Mouse (Mus musculus): ENCODE data around the gene Lrrc45. TPM values are rescaled to one million over a fixed set of nuclear protein-coding genes. Genes with fewer than 3 reads are reported as not detected.
A peak's percentile ranks its signal among the peaks of the same experiment; 100 is the strongest.
"Not testable (repeated sequence)": the region's sequence is repeated elsewhere in the genome, so short reads cannot be mapped to it uniquely, and the experiment has no call there.

The Lrrc45 gene
- polyA plus RNA-seq, 1 experiment from 2014 or later, result 44.9 TPM

DNA sequence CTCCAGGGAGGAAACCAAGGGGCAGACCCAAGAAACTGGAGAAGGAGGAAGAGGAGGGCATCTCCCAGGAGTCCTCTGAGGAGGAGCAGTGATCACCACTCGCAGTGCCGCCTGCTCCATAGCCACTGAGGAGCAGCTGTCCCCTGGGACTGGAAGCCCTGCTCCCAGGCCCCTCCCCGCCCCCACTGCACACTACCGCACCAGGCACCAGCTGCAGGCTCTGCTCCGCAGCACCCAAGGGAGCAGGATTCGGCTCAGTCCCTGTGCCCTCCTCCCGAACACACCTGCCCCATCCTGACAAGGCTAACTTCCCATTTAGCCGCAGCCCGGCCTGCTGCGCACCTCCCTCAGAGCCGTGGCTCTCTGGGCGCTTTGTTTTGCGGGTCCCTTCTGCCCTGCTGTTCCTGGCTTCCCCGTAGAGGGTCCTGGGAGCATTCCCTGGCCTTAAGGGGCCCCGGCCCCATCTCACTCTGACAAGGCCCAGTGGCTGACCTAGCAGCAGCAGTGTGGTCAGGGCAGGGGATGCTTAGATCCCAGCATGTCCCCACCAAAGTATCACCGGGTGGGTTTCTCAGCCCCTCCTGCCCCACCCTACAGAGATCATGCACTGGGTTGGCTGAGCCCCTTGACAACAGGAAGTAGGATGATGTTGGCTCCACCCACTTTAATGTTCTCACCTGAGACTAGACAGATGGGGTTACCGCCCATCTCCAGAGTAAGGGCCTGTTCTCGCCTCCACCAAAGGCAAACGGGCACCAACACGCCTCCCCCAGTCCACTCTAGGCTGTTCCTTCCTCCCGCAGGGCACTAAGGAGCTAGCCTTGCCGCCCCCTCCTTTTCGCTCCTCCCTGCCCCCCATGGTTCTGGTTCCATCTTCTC lies 49.6 kb downstream of the Lrrc45 start:
- not testable (repeated sequence) for H3K9me3 ChIP-seq (ENCODE audit: control insufficient read depth, low read length); H3K36me3 ChIP-seq (ENCODE audit: control insufficient read depth, insufficient read depth, low read length); DNase-seq (ENCODE audit: low spot score); H3K4me1 ChIP-seq (replicated peaks; ENCODE audit: control insufficient read depth, insufficient read depth, low read length); H3K27ac ChIP-seq (ENCODE audit: low read depth); H3K9ac ChIP-seq (ENCODE audit: low read length); H3K4me3 ChIP-seq (ENCODE audit: low read depth, low read length); H3K27me3 ChIP-seq (replicated peaks; ENCODE audit: control insufficient read depth, insufficient read depth, low read length)
- WGBS, result 7% methylated on average over 5 of the region's 23 CpGs
- peak; percentile 53 for ATAC-seq (replicated peaks; ENCODE audit: low FRiP score, low TSS enrichment, low read depth)
- H3K4me2 ChIP-seq (ENCODE audit: low read length), result peak overlapping the region; percentile 29

DNA sequence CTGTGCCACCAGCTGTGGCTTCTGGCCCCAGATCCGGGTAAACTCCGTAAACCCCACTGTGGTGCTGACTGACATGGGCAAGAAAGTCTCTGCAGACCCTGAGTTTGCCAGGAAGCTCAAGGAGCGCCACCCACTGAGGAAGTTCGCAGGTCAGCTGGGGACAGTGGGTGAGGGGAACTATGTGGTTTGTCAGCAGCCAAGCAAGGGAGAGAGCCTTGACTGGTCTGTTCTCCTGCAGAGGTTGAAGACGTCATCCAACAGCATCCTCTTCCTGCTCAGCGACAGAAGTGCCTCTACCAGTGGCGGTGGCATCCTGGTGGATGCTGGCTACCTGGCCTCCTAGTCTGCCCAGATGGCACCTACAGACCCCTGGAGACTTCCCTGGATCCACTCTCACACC lies 53.3 kb downstream of the Lrrc45 start:
- 61% methylated on average over 3 of the region's 7 CpGs for WGBS
- H3K4me2 ChIP-seq (ENCODE audit: low read length); ATAC-seq (replicated peaks; ENCODE audit: low FRiP score, low TSS enrichment, low read depth); H3K27me3 ChIP-seq (replicated peaks; ENCODE audit: control insufficient read depth, insufficient read depth, low read length); H3K9me3 ChIP-seq (ENCODE audit: control insufficient read depth, low read length); H3K9ac ChIP-seq (ENCODE audit: low read length); H3K27ac ChIP-seq (ENCODE audit: low read depth); H3K4me1 ChIP-seq (replicated peaks; ENCODE audit: control insufficient read depth, insufficient read depth, low read length); DNase-seq (ENCODE audit: low spot score); H3K36me3 ChIP-seq (ENCODE audit: control insufficient read depth, insufficient read depth, low read length); H3K4me3 ChIP-seq (ENCODE audit: low read depth, low read length): not testable (repeated sequence)

DNA sequence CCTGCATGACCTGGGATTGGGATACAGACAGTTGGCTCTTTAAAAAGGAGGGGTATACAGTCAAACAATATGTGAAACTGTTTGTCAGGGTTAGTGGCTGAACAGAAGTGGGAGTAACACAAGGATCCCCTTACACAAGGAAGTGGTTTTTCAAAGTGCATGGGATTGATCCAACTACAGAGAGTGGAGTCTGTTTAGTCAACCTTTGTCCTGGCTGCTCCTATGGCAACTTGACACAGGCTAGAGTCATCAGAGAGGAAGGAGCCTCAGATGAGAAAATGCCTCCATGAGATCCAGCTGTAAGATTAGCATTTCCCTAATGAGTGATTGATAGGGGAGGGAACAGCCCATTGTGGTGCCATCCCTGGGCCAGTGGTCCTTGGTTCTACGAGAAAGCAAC lies 54.5 kb downstream of the Lrrc45 start:
- peak; percentile 47; the same call in 1 of the 2 replicates for ATAC-seq (replicated peaks; ENCODE audit: low FRiP score, low TSS enrichment, low read depth)
- no peak overlapping the region for H3K9ac ChIP-seq (ENCODE audit: low read length)
- H3K27ac ChIP-seq (ENCODE audit: low read depth), result no peak overlapping the region
- no peak overlapping the region for H3K4me3 ChIP-seq (ENCODE audit: low read depth, low read length)
- DNase-seq (ENCODE audit: low spot score), result no peak
- H3K4me2 ChIP-seq (ENCODE audit: low read length), result no peak overlapping the region
- no peaks in the 10 kb centered on the region for H3K36me3 ChIP-seq (ENCODE audit: control insufficient read depth, insufficient read depth, low read length)
- H3K27me3 ChIP-seq (replicated peaks; ENCODE audit: control insufficient read depth, insufficient read depth, low read length), result no peaks in the 10 kb centered on the region
- no peaks in the 10 kb centered on the region for H3K9me3 ChIP-seq (ENCODE audit: control insufficient read depth, low read length)
- WGBS, result 57% methylated on average over 1 of the region's 1 CpGs
- H3K4me1 ChIP-seq (replicated peaks; ENCODE audit: control insufficient read depth, insufficient read depth, low read length), result no peaks in the 10 kb centered on the region

Other genes starting within 250 kb of the Lrrc45 start
- 46.0 and 46.8 TPM in 2 replicates for gene Arl16, start 246.3 kb upstream of the Lrrc45 start, polyA plus RNA-seq (2014; fragmentation: Nextera tagmentation; extraction: Ambion mirVana)
- gene Mrpl12, start 229.3 kb upstream of the Lrrc45 start, polyA plus RNA-seq (2014; fragmentation: Nextera tagmentation; extraction: Ambion mirVana), result 218 and 226 TPM in 2 replicates
- gene Slc25a10, start 222.1 kb upstream of the Lrrc45 start, polyA plus RNA-seq (2014; fragmentation: Nextera tagmentation; extraction: Ambion mirVana), result 74.6 and 83.1 TPM in 2 replicates
- gene Gcgr, start 183.2 kb upstream of the Lrrc45 start, polyA plus RNA-seq (2014; fragmentation: Nextera tagmentation; extraction: Ambion mirVana), result 0.42 and 0.50 TPM in 2 replicates
- gene Mcrip1, start 164.2 kb upstream of the Lrrc45 start, polyA plus RNA-seq (2014; fragmentation: Nextera tagmentation; extraction: Ambion mirVana), result 191 and 209 TPM in 2 replicates
- gene Ppp1r27, start 162.8 kb upstream of the Lrrc45 start, polyA plus RNA-seq (2014; fragmentation: Nextera tagmentation; extraction: Ambion mirVana), result 0.24 TPM in 1 of 2 replicates, not detected in the other
- 746 and 800 TPM in 2 replicates for gene P4hb, start 140.7 kb upstream of the Lrrc45 start, polyA plus RNA-seq (2014; fragmentation: Nextera tagmentation; extraction: Ambion mirVana)
- gene Arhgdia, start 132.3 kb upstream of the Lrrc45 start, polyA plus RNA-seq (2014; fragmentation: Nextera tagmentation; extraction: Ambion mirVana), result 627 and 633 TPM in 2 replicates
- 387 and 448 TPM in 2 replicates for gene Alyref, start 115.6 kb upstream of the Lrrc45 start, polyA plus RNA-seq (2014; fragmentation: Nextera tagmentation; extraction: Ambion mirVana)
- gene Anapc11, start 115.5 kb upstream of the Lrrc45 start, polyA plus RNA-seq (2014; fragmentation: Nextera tagmentation; extraction: Ambion mirVana), result 244 TPM in 2 replicates
- gene Npb, start 105.4 kb upstream of the Lrrc45 start, polyA plus RNA-seq (2014; fragmentation: Nextera tagmentation; extraction: Ambion mirVana), result 3.5 and 4.4 TPM in 2 replicates
- 157 and 179 TPM in 2 replicates for gene Pcyt2, start 96.0 kb upstream of the Lrrc45 start, polyA plus RNA-seq (2014; fragmentation: Nextera tagmentation; extraction: Ambion mirVana)
- gene Sirt7, start 88.7 kb upstream of the Lrrc45 start, polyA plus RNA-seq (2014; fragmentation: Nextera tagmentation; extraction: Ambion mirVana), result 31.8 and 35.6 TPM in 2 replicates
- 20.1 and 25.0 TPM in 2 replicates for gene Mafg, start 80.3 kb upstream of the Lrrc45 start, polyA plus RNA-seq (2014; fragmentation: Nextera tagmentation; extraction: Ambion mirVana)
- gene Pycr1, start 70.2 kb upstream of the Lrrc45 start, polyA plus RNA-seq (2014; fragmentation: Nextera tagmentation; extraction: Ambion mirVana), result 22.4 and 23.2 TPM in 2 replicates
- 0.32 TPM in 1 of 2 replicates, not detected in the other for gene Myadml2, start 65.8 kb upstream of the Lrrc45 start, polyA plus RNA-seq (2014; fragmentation: Nextera tagmentation; extraction: Ambion mirVana)
- gene Notum, start 52.8 kb upstream of the Lrrc45 start, polyA plus RNA-seq (2014; fragmentation: Nextera tagmentation; extraction: Ambion mirVana), result 1.1 and 1.3 TPM in 2 replicates
- gene Aspscr1, start 41.0 kb upstream of the Lrrc45 start, polyA plus RNA-seq (2014; fragmentation: Nextera tagmentation; extraction: Ambion mirVana), result 93.2 and 104 TPM in 2 replicates
- 178 TPM in 2 replicates for gene Cenpx, start 187 bp upstream of the Lrrc45 start, polyA plus RNA-seq (2014; fragmentation: Nextera tagmentation; extraction: Ambion mirVana)
- gene Rac3, start 7.5 kb downstream of the Lrrc45 start, polyA plus RNA-seq (2014; fragmentation: Nextera tagmentation; extraction: Ambion mirVana), result 9.4 and 10.2 TPM in 2 replicates
- gene Dcxr, start 13.4 kb downstream of the Lrrc45 start, polyA plus RNA-seq (2014; fragmentation: Nextera tagmentation; extraction: Ambion mirVana), result 25.3 and 25.8 TPM in 2 replicates
- 0.70 TPM in 1 of 2 replicates, not detected in the other for gene Cbr2, start 18.2 kb downstream of the Lrrc45 start, polyA plus RNA-seq (2014; fragmentation: Nextera tagmentation; extraction: Ambion mirVana)
- gene Hmga1b, start 48.9 kb downstream of the Lrrc45 start, polyA plus RNA-seq (2014; fragmentation: Nextera tagmentation; extraction: Ambion mirVana), result 7.8 and 9.4 TPM in 2 replicates
- 23.8 and 28.3 TPM in 2 replicates for gene Rfng, start 70.3 kb downstream of the Lrrc45 start, polyA plus RNA-seq (2014; fragmentation: Nextera tagmentation; extraction: Ambion mirVana)
- 221 and 245 TPM in 2 replicates for gene Gps1, start 70.3 kb downstream of the Lrrc45 start, polyA plus RNA-seq (2014; fragmentation: Nextera tagmentation; extraction: Ambion mirVana)
- 83.0 and 89.8 TPM in 2 replicates for gene Dus1l, start 82.5 kb downstream of the Lrrc45 start, polyA plus RNA-seq (2014; fragmentation: Nextera tagmentation; extraction: Ambion mirVana)
- gene Fasn, start 110.6 kb downstream of the Lrrc45 start, polyA plus RNA-seq (2014; fragmentation: Nextera tagmentation; extraction: Ambion mirVana), result 106 and 115 TPM in 2 replicates
- 5.9 and 7.0 TPM in 2 replicates for gene Ccdc57, start 218.9 kb downstream of the Lrrc45 start, polyA plus RNA-seq (2014; fragmentation: Nextera tagmentation; extraction: Ambion mirVana)
- gene Slc16a3, start 234.6 kb downstream of the Lrrc45 start, polyA plus RNA-seq (2014; fragmentation: Nextera tagmentation; extraction: Ambion mirVana), result 62.9 and 64.0 TPM in 2 replicates